Comparison of ENCODE assay signal across 8 mouse cellular contexts in genomic region chr7:80379531-80379930, GRCm38 (mm10). TPM values are rescaled to one million over a fixed set of nuclear protein-coding genes. Genes with fewer than 3 reads are reported as not detected.
DNase-seq lines count a peak whose midpoint lies in the region; ATAC-seq and TF ChIP-seq lines count a peak whose summit lies in the region.
"Had no signal": no experiment of that assay in that cellular context is flagged by ENCODE, and none has a peak within 500 bp of the region (broad histone marks: within the 10 kb centered on the region; RNA-seq: fewer than 3 reads in every experiment).

No protein-coding gene starts in this region.

- H3K27ac ChIP-seq in kidney, adult 2 months (ENCODE audit: insufficient read depth, low read depth, low read length): no peak overlapping the region
- no peak overlapping the region for H3K27ac ChIP-seq in kidney, embryonic 14.5 days (ENCODE audit: low read depth, low read length)
- no peak overlapping the region for H3K27ac ChIP-seq in embryonic fibroblast, embryonic 13.5 days (ENCODE audit: insufficient read depth, low read length)
- H3K27ac ChIP-seq in hindbrain, embryonic 12.5 days: no peak overlapping the region
- H3K27ac ChIP-seq: embryonic facial prominence, embryonic 15.5 days had no signal

- WGBS in kidney, adult 2 months: 67% methylated on average over 13 of the region's 13 CpGs
- 73% methylated on average over 13 of the region's 13 CpGs for whole genome bisulfite sequencing in kidney, embryonic 14.5 days
- 59% methylated on average over 13 of the region's 13 CpGs for WGBS in hindbrain, embryonic 12.5 days

- no peak for ATAC-seq in kidney, embryonic 14.5 days (ENCODE audit: low FRiP score, low TSS enrichment)
- ATAC-seq in hindbrain, embryonic 12.5 days (ENCODE audit: low FRiP score): no peak

- H3K9me3 ChIP-seq in kidney, embryonic 14.5 days (ENCODE audit: control insufficient read depth, low read length): no peaks in the 10 kb centered on the region
- no peaks in the 10 kb centered on the region for H3K9me3 ChIP-seq in hindbrain, embryonic 12.5 days (replicated peaks)
- H3K9me3 ChIP-seq: embryonic facial prominence, embryonic 15.5 days had no signal

- no peaks in the 10 kb centered on the region for H3K36me3 ChIP-seq in kidney, adult 2 months (ENCODE audit: control insufficient read depth, insufficient read depth, low read length)
- H3K36me3 ChIP-seq in kidney, embryonic 14.5 days (ENCODE audit: control insufficient read depth, insufficient read depth, low read length): peaks cover 7% of the 10 kb centered on the region; the same call in 1 of the 2 replicates
- peaks cover 2% of the 10 kb centered on the region; the same call in 1 of the 2 replicates for H3K36me3 ChIP-seq in splenic B cell, adult 2 months (ENCODE audit: control insufficient read depth, insufficient read depth, low read length, poor library complexity, severe bottlenecking)
- H3K36me3 ChIP-seq in hindbrain, embryonic 12.5 days: 0 out of 2 replicates have a peak, but pooled peaks cover 7% of the 10 kb centered on the region

- H3K4me3 ChIP-seq in kidney, adult 2 months (ENCODE audit: insufficient read depth, low read depth, low read length): no peak overlapping the region
- H3K4me3 ChIP-seq in kidney, embryonic 14.5 days (ENCODE audit: low read length): no peak overlapping the region
- no peak overlapping the region for H3K4me3 ChIP-seq in embryonic fibroblast, embryonic 13.5 days (ENCODE audit: insufficient read depth, low read length)
- H3K4me3 ChIP-seq in hindbrain, embryonic 12.5 days: no peak overlapping the region
- H3K4me3 ChIP-seq: embryonic facial prominence, embryonic 15.5 days had no signal

- no peak for TF ChIP-seq POLR2A in kidney, adult 2 months (IDR thresholded peaks at IDR 0.05; ENCODE audit: low read depth, low read length)
- TF ChIP-seq POLR2A in embryonic fibroblast, embryonic 13.5 days (IDR thresholded peaks at IDR 0.05; ENCODE audit: low read depth, low read length): no peak

- H3K4me1 ChIP-seq in kidney, adult 2 months (ENCODE audit: control insufficient read depth, insufficient read depth, low read length): no peaks in the 10 kb centered on the region
- no peaks in the 10 kb centered on the region for H3K4me1 ChIP-seq in kidney, embryonic 14.5 days (ENCODE audit: control insufficient read depth, insufficient read depth, low read length)
- peaks cover 4% of the 10 kb centered on the region; the same call in 1 of the 2 replicates for H3K4me1 ChIP-seq in embryonic fibroblast, embryonic 13.5 days (ENCODE audit: control insufficient read depth, insufficient read depth, low read length)
- peaks cover 4% of the 10 kb centered on the region; the same call in 1 of the 2 replicates for H3K4me1 ChIP-seq in hindbrain, embryonic 12.5 days
- H3K4me1 ChIP-seq: embryonic facial prominence, embryonic 15.5 days had no signal

- H3K9ac ChIP-seq in kidney, embryonic 14.5 days (ENCODE audit: low read depth, low read length): no peak overlapping the region
- no peak overlapping the region for H3K9ac ChIP-seq in hindbrain, embryonic 12.5 days
- H3K9ac ChIP-seq: embryonic facial prominence, embryonic 15.5 days had no signal

- peak; percentile 51; the same call in 1 of the 2 replicates for TF ChIP-seq CTCF in kidney, adult 2 months (conservative IDR thresholded peaks at IDR 0.05; ENCODE audit: insufficient read depth, insufficient read length, low read depth, low read length)
- peak; percentile 47; the same call in 1 of the 2 replicates for TF ChIP-seq CTCF in embryonic fibroblast, embryonic 13.5 days (IDR thresholded peaks at IDR 0.05; ENCODE audit: borderline replicate concordance, insufficient read depth, low read length)

- DNase-seq in kidney, adult 2 months: peak; percentile 37
- DNase-seq in NIH3T3 (ENCODE audit: low read depth): peak; percentile 37
- peak; percentile 65 for DNase-seq in splenic B cell, adult 2 months (ENCODE audit: low read depth, low spot score)
- no peak for DNase-seq in c-Kit-positive CD71-positive TER-119-positive erythroid progenitor cells, embryonic 14.5 days (ENCODE audit: low spot score)

- no peaks in the 10 kb centered on the region for H3K27me3 ChIP-seq in kidney, adult 2 months (replicated peaks; ENCODE audit: control insufficient read depth, insufficient read depth, low read length)
- no peaks in the 10 kb centered on the region for H3K27me3 ChIP-seq in kidney, embryonic 14.5 days (ENCODE audit: control insufficient read depth, insufficient read depth, low read length)
- H3K27me3 ChIP-seq in splenic B cell, adult 2 months (ENCODE audit: control insufficient read depth, insufficient read depth, low read length, poor library complexity, severe bottlenecking): no peaks in the 10 kb centered on the region
- H3K27me3 ChIP-seq in hindbrain, embryonic 12.5 days: peaks cover 22% of the 10 kb centered on the region
- H3K27me3 ChIP-seq: embryonic facial prominence, embryonic 15.5 days had no signal

- H3K4me2 ChIP-seq in kidney, embryonic 14.5 days (replicated peaks; ENCODE audit: low read depth, low read length): no peak overlapping the region
- H3K4me2 ChIP-seq in hindbrain, embryonic 12.5 days (replicated peaks): no peak overlapping the region
- H3K4me2 ChIP-seq: embryonic facial prominence, embryonic 15.5 days had no signal

RNA-seq across cellular contexts. Expression of gene Fes, which starts 8.2 kb away (rescaled TPM):
- 10.0 and 10.8 TPM in 2 replicates for polyA plus RNA-seq in kidney, adult 2 months (2012; rRNA removed)
- 10.7 and 11.4 TPM in 2 replicates for polyA plus RNA-seq in kidney, embryonic 14.5 days (2014; fragmentation: Nextera tagmentation; extraction: Ambion mirVana)
- polyA plus RNA-seq in embryonic fibroblast, embryonic 13.5 days (2011; ENCODE audit: insufficient read length, low read depth, missing spikeins): 7.5 and 7.9 TPM in 2 replicates
- polyA plus RNA-seq in hindbrain, embryonic 12.5 days (2016; fragmentation: Nextera tagmentation; extraction: Ambion mirVana): 10.2 and 11.8 TPM in 2 replicates

RNA-seq across cellular contexts. Expression of gene Man2a2, which starts 8.4 kb away (rescaled TPM):
- polyA plus RNA-seq in kidney, adult 2 months (2012; rRNA removed): 40.4 and 49.9 TPM in 2 replicates
- polyA plus RNA-seq in kidney, embryonic 14.5 days (2014; fragmentation: Nextera tagmentation; extraction: Ambion mirVana): 11.9 and 17.2 TPM in 2 replicates
- polyA plus RNA-seq in embryonic fibroblast, embryonic 13.5 days (2011; ENCODE audit: insufficient read length, low read depth, missing spikeins): 47.6 and 55.1 TPM in 2 replicates
- 27.2 and 30.9 TPM in 2 replicates for polyA plus RNA-seq in hindbrain, embryonic 12.5 days (2016; fragmentation: Nextera tagmentation; extraction: Ambion mirVana)

RNA-seq across cellular contexts. Expression of gene Furin, which starts 25.7 kb away (rescaled TPM):
- 145 and 172 TPM in 2 replicates for polyA plus RNA-seq in kidney, adult 2 months (2012; rRNA removed)
- polyA plus RNA-seq in kidney, embryonic 14.5 days (2014; fragmentation: Nextera tagmentation; extraction: Ambion mirVana): 11.3 and 13.6 TPM in 2 replicates
- 71.5 and 83.7 TPM in 2 replicates for polyA plus RNA-seq in embryonic fibroblast, embryonic 13.5 days (2011; ENCODE audit: insufficient read length, low read depth, missing spikeins)
- polyA plus RNA-seq in hindbrain, embryonic 12.5 days (2016; fragmentation: Nextera tagmentation; extraction: Ambion mirVana): 6.1 and 6.9 TPM in 2 replicates

RNA-seq across cellular contexts. Expression of gene Hddc3, which starts 36.6 kb away (rescaled TPM):
- polyA plus RNA-seq in kidney, adult 2 months (2012; rRNA removed): 66.3 and 86.4 TPM in 2 replicates
- polyA plus RNA-seq in kidney, embryonic 14.5 days (2014; fragmentation: Nextera tagmentation; extraction: Ambion mirVana): 19.9 and 22.4 TPM in 2 replicates
- 12.2 and 15.4 TPM in 2 replicates for polyA plus RNA-seq in embryonic fibroblast, embryonic 13.5 days (2011; ENCODE audit: insufficient read length, low read depth, missing spikeins)
- 20.2 and 22.0 TPM in 2 replicates for polyA plus RNA-seq in hindbrain, embryonic 12.5 days (2016; fragmentation: Nextera tagmentation; extraction: Ambion mirVana)

RNA-seq across cellular contexts. Expression of gene Unc45a, which starts 38.7 kb away (rescaled TPM):
- 53.3 and 81.0 TPM in 2 replicates for polyA plus RNA-seq in kidney, adult 2 months (2012; rRNA removed)
- polyA plus RNA-seq in kidney, embryonic 14.5 days (2014; fragmentation: Nextera tagmentation; extraction: Ambion mirVana): 17.8 and 27.8 TPM in 2 replicates
- polyA plus RNA-seq in embryonic fibroblast, embryonic 13.5 days (2011; ENCODE audit: insufficient read length, low read depth, missing spikeins): 34.4 and 46.6 TPM in 2 replicates
- polyA plus RNA-seq in hindbrain, embryonic 12.5 days (2016; fragmentation: Nextera tagmentation; extraction: Ambion mirVana): 56.2 and 60.6 TPM in 2 replicates
